Mouse (Mus musculus) C2C12 (cell line): Measurements from ENCODE around the gene Gm20481.

Experiments used
- CEBPB ChIP-seq: IDR thresholded peaks from one replicate; pipeline ENCODE4 v1.6.1; 2011; ENCODE audit warnings: low read depth, mild to moderate bottlenecking, control low read depth, moderate library complexity
- CTCF ChIP-seq: IDR thresholded peaks from one replicate; pipeline ENCODE4 v1.5.1; 2011; ENCODE audit not compliant: control insufficient read depth, insufficient read depth, insufficient read length
- MAX ChIP-seq: IDR thresholded peaks from one replicate; pipeline ENCODE4 v1.6.1; 2011; ENCODE audit warnings: mild to moderate bottlenecking, control low read depth
- MYOG ChIP-seq: IDR thresholded peaks from one replicate; pipeline ENCODE4 v1.6.1; 2011; ENCODE audit not compliant: control insufficient read depth, insufficient read length; ENCODE audit errors: extremely low read depth
- USF1 ChIP-seq: IDR thresholded peaks from one replicate; pipeline ENCODE4 v1.6.1; 2011; ENCODE audit warnings: low read depth, mild to moderate bottlenecking, control low read depth, moderate library complexity

DNA sequence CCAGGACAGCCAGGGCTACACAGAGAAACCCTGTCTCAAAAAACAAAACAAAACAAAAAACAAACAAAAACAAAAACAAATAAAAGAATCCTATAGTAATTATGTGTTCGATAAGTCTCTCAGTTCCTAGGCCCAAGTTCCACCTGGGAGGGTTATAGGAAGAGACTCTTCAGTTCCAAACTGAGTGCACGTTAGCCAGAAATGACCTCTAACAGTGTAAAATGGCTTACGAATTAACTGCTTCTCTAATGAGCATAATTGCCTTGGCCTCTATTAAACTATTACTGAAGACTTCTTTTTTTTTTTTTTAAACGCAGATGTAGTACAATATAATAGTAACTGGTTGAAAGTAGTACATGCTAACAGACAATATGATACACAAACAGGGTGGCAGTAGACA, 15.8 kb upstream of the Gm20481 start:
- TF ChIP-seq CTCF (no peak), MAX (no peak), MYOG (no peak), USF1 (no peak), CEBPB (no peak)
